Comparison of ENCODE assay signal across 24 mouse cellular contexts in the genomic region with DNA sequence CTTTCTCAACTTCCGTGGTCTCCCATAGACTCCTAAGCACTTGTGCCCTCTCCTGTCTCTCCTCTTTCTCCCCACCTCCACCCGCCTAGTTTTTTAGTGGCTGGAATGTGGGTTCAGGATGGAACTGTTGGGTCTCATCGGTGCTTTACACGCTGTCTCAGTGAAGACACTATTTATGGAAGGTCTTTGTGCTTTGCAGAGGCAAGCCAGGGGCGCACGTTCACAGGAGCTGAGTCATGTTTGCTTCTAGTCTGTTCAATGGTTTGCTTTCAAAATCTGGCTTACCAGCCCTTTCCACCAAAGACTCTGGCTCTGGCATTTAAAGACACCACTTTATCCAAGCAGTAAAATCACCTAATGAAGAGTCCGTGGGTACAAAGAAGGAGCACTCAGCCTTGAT.
DNase-seq lines count a peak whose midpoint lies in the region; ATAC-seq and TF ChIP-seq lines count a peak whose summit lies in the region.
"Had no signal": no experiment of that assay in that cellular context is flagged by ENCODE, and none has a peak within 500 bp of the region (broad histone marks: within the 10 kb centered on the region; RNA-seq: fewer than 3 reads in every experiment).

No protein-coding gene starts in this region.

- H3K27me3 ChIP-seq in midbrain, embryonic 16.5 days (ENCODE audit: control insufficient read depth, insufficient read depth, low read depth, low read length), result no peaks in the 10 kb centered on the region
- no peaks in the 10 kb centered on the region for H3K27me3 ChIP-seq in midbrain, embryonic 11.5 days (ENCODE audit: control insufficient read depth, insufficient read depth, low read length)
- no peaks in the 10 kb centered on the region for H3K27me3 ChIP-seq in hindbrain, embryonic 10.5 days (ENCODE audit: insufficient read depth, poor library complexity, severe bottlenecking)
- H3K27me3 ChIP-seq: liver, embryonic 15.5 days; lung, embryonic 15.5 days; neural tube, embryonic 15.5 days; stomach, embryonic 15.5 days had no signal

- TF ChIP-seq POLR2A in cortical plate, adult 2 months (IDR thresholded peaks at IDR 0.05; ENCODE audit: extremely low read depth, insufficient read depth, low read length), result no peak

- ATAC-seq in midbrain, embryonic 16.5 days, result no peak
- ATAC-seq in midbrain, embryonic 11.5 days (ENCODE audit: low FRiP score), result no peak
- ATAC-seq: forebrain, embryonic 16.5 days had no signal

- peak; percentile 44 to 69 for DNase-seq in frontal cortex, postnatal 36 days (ENCODE audit: low spot score in 2 of 2)
- no peak for DNase-seq in frontal cortex, postnatal 14 days (ENCODE audit: low spot score in 2 of 2)
- DNase-seq in midbrain, embryonic 11.5 days (ENCODE audit: low spot score, missing footprints), result no peak
- DNase-seq in Muller cell, postnatal 12 days (ENCODE audit: inconsistent ontology term), result peak; percentile 27
- DNase-seq in hindbrain, embryonic 10.5 days (ENCODE audit: low spot score), result no peak
- DNase-seq in thymus, postnatal 10 days (ENCODE audit: low spot score in 2 of 2), result no peak
- DNase-seq: adrenal gland, postnatal 14 days; gastrocnemius, postnatal 14 days; heart, adult 11 months; kidney, adult 18-20 months; kidney, postnatal 4 days; liver; lung, postnatal 36 days; thymus, adult 18-20 months had no signal

- H3K4me1 ChIP-seq in midbrain, embryonic 16.5 days (ENCODE audit: control insufficient read depth, insufficient read depth, low read length), result peaks cover 5% of the 10 kb centered on the region
- H3K4me1 ChIP-seq in midbrain, embryonic 11.5 days (ENCODE audit: control insufficient read depth, insufficient read depth, low read length), result no peaks in the 10 kb centered on the region
- H3K4me1 ChIP-seq in cortical plate, adult 2 months (ENCODE audit: control insufficient read depth, insufficient read depth, low read length), result peaks cover 21% of the 10 kb centered on the region
- H3K4me1 ChIP-seq in hindbrain, embryonic 10.5 days (replicated peaks), result no peaks in the 10 kb centered on the region
- H3K4me1 ChIP-seq: embryonic facial prominence, embryonic 10.5 days; limb, embryonic 10.5 days; liver, embryonic 15.5 days; lung, embryonic 15.5 days; stomach, embryonic 15.5 days had no signal

- H3K9ac ChIP-seq in midbrain, embryonic 16.5 days (ENCODE audit: low read depth, low read length), result no peak overlapping the region
- no peak overlapping the region for H3K9ac ChIP-seq in midbrain, embryonic 11.5 days (ENCODE audit: low read length)
- H3K9ac ChIP-seq: liver, embryonic 15.5 days; lung, embryonic 15.5 days; neural tube, embryonic 15.5 days; stomach, embryonic 15.5 days had no signal

- WGBS in midbrain, embryonic 16.5 days, result 65% methylated on average over 7 of the region's 7 CpGs
- 70% methylated on average over 7 of the region's 7 CpGs for whole genome bisulfite sequencing in midbrain, embryonic 11.5 days
- WGBS in hindbrain, embryonic 10.5 days, result 73% methylated on average over 7 of the region's 7 CpGs

- no peaks in the 10 kb centered on the region for H3K36me3 ChIP-seq in midbrain, embryonic 16.5 days (ENCODE audit: control insufficient read depth, insufficient read depth, low read length)
- no peaks in the 10 kb centered on the region for H3K36me3 ChIP-seq in midbrain, embryonic 11.5 days (ENCODE audit: control insufficient read depth, insufficient read depth, low read length)
- H3K36me3 ChIP-seq in hindbrain, embryonic 10.5 days, result no peaks in the 10 kb centered on the region
- H3K36me3 ChIP-seq: embryonic facial prominence, embryonic 10.5 days; limb, embryonic 10.5 days; liver, embryonic 15.5 days; lung, embryonic 15.5 days; neural tube, embryonic 15.5 days; stomach, embryonic 15.5 days had no signal

- no peak for TF ChIP-seq CTCF in cortical plate, adult 2 months (IDR thresholded peaks at IDR 0.05; ENCODE audit: extremely low read depth, insufficient read depth, low read length)

- no peak overlapping the region for H3K4me3 ChIP-seq in midbrain, embryonic 16.5 days (ENCODE audit: low read depth, low read length)
- H3K4me3 ChIP-seq in midbrain, embryonic 11.5 days (ENCODE audit: low read depth, low read length), result no peak overlapping the region
- 0 out of 2 replicates have a peak overlapping the region, but pooled peaks have one; percentile 2 for H3K4me3 ChIP-seq in cortical plate, adult 2 months (ENCODE audit: insufficient read depth, low read length)
- H3K4me3 ChIP-seq in hindbrain, embryonic 10.5 days, result no peak overlapping the region
- H3K4me3 ChIP-seq: embryonic facial prominence, embryonic 10.5 days; limb, embryonic 10.5 days; liver, embryonic 15.5 days; lung, embryonic 15.5 days; neural tube, embryonic 15.5 days; stomach, embryonic 15.5 days had no signal

- H3K9me3 ChIP-seq in midbrain, embryonic 16.5 days (replicated peaks; ENCODE audit: control insufficient read depth, low read length, poor library complexity, severe bottlenecking), result no peaks in the 10 kb centered on the region
- no peaks in the 10 kb centered on the region for H3K9me3 ChIP-seq in midbrain, embryonic 11.5 days (ENCODE audit: control insufficient read depth, low read length)
- H3K9me3 ChIP-seq in hindbrain, embryonic 10.5 days, result no peaks in the 10 kb centered on the region
- H3K9me3 ChIP-seq: embryonic facial prominence, embryonic 10.5 days; limb, embryonic 10.5 days; liver, embryonic 15.5 days; lung, embryonic 15.5 days; neural tube, embryonic 15.5 days; stomach, embryonic 15.5 days had no signal

- no peak overlapping the region for H3K27ac ChIP-seq in midbrain, embryonic 16.5 days (ENCODE audit: low read length)
- H3K27ac ChIP-seq in midbrain, embryonic 11.5 days (ENCODE audit: low read depth, low read length), result no peak overlapping the region
- no peak overlapping the region for H3K27ac ChIP-seq in cortical plate, adult 2 months (ENCODE audit: insufficient read depth, low read length)
- H3K27ac ChIP-seq in hindbrain, embryonic 10.5 days, result no peak overlapping the region
- H3K27ac ChIP-seq: embryonic facial prominence, embryonic 10.5 days; limb, embryonic 10.5 days; liver, embryonic 15.5 days; lung, embryonic 15.5 days; neural tube, embryonic 15.5 days; stomach, embryonic 15.5 days had no signal

- peak overlapping the region; percentile 20; the same call in 1 of the 2 replicates for H3K4me2 ChIP-seq in midbrain, embryonic 16.5 days (ENCODE audit: low read length)
- H3K4me2 ChIP-seq in midbrain, embryonic 11.5 days, result no peak overlapping the region
- H3K4me2 ChIP-seq: heart, embryonic 11.5 days; liver, embryonic 15.5 days; lung, embryonic 15.5 days; neural tube, embryonic 15.5 days; stomach, embryonic 15.5 days had no signal

Comparison
In these comparisons a context has a peak if more than half of its experiments do, and no peak if none do; other contexts are left out.
1. DNase-seq: peak in frontal cortex, postnatal 36 days (2 of 2) and Muller cell, postnatal 12 days (single experiment); none in frontal cortex, postnatal 14 days (0 of 2), midbrain, embryonic 11.5 days (single experiment), hindbrain, embryonic 10.5 days (single experiment) and thymus, postnatal 10 days (0 of 2).